Mouse (Mus musculus) adrenal gland, postnatal 10 days (tissue): Measurements from ENCODE around the gene Lap3. TPM values are rescaled to one million over a fixed set of nuclear protein-coding genes. Genes with fewer than 3 reads are reported as not detected.

Experiments
- DNase-seq: peaks from one replicate; pipeline ENCODE4 v3.0.0; 2021; ENCODE audit warnings: mixed read lengths
- long read RNA-seq, 2 experiments: library from polyadenylated mRNA; stranded (forward); transcript quantifications; one replicate each; pipeline ENCODE4 v2.0.0; 2021
- total RNA-seq, 2 experiments: library from RNA; stranded (reverse); gene quantifications; 2 replicates each; pipeline ENCODE4 v1.2.3; 2021

The Lap3 gene
- 100 to 1,000 TPM; 104 to 117 TPM for total RNA-seq
- long read RNA-seq, experiment 1, transcript Lap3-201 (13 exons, 2,267 nt): major isoform, 168 of 182 reads
- long read RNA-seq, experiment 1, partial matches to known transcripts: 8 of 182 reads
- long read RNA-seq, experiment 1, other reads (novel, unspliced or antisense): 6 of 182 reads
- long read RNA-seq, experiment 2, transcript Lap3-201 (13 exons, 2,267 nt): major isoform, 76 of 86 reads
- long read RNA-seq, experiment 2, partial matches to known transcripts: 3 of 86 reads
- long read RNA-seq, experiment 2, other reads (novel, unspliced or antisense): 7 of 86 reads

DNA sequence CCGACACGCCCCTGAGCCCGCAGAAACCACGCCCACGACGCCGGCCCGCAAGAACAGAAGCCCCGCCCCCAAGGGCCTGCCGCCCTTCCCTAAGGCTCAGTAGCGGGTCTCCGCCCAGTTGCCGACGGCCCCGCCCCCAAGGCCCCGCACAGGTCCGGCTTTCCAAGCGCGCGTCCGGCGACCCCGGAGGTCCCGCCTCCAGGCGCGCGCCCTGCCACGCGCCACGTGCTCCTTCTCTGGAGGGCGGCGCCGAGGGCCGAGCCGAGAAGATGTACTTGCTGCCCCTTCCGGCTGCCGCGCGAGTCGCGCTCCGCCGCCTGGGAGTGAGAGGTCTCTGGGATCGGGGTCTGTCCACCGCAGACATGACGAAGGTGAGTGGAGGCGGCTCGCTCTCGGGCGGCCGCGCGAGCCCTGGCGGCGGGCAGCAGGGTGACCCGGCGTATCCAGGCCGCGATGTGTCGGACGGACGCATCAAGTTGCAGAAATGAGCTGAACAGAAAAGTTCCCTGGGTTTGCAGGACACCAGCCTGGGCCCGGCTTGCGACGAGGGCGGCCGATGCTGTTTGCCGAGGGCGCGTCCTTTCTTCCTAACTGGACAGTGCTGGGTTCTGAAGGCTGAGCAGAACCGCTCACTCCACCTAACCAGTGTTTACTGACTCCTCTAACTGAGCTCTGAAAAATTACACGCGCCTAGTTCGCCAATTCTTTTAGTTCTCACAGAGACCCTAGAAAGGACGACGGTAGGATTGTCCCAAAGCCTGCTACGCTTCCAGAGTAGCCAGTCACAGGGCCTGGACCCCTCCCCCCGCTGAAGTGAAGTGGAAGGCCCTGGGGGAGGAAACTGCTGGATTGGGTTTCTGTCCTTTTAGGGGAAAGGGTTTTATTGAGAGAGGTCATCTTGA, at the start of gene Lap3:
TSS of gene Lap3 (plus strand) at position 184 of the 902 bp plus-strand sequence.
- DNase-seq: peak; percentile 100

DNA sequence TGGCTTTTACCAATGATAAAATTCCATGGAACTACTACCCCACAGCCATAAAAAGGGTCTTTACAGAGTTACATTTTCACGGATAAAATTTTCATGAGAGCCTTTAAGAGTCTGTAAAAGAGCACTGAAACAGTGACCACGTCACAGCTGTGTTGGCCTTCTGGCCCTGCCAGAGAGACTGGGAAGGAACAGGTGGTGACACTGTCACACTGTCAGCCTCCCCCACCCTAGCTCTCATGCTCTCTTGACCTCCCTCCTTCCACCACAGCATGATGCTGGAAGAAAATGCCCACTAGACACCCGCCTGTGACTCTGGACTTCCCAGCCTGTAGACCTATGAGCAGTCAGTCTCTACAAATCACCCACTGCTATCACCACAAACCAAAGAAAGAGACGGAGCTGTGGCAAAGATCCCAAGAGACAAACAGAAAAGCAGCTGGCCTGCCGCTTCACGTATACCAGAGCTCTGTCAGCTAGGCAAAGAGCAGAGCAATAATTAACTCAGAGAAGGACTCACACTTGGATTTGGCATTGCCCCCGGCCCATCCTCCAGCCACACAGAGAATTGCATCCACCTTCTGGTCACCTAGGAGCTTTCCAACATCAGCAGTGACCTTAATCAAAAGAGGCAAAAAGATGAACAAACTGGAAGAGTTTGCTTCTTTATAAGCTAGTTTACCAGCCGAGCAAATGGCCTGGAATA, 48.9 kb upstream of the Lap3 start:
- no peak for DNase-seq

DNA sequence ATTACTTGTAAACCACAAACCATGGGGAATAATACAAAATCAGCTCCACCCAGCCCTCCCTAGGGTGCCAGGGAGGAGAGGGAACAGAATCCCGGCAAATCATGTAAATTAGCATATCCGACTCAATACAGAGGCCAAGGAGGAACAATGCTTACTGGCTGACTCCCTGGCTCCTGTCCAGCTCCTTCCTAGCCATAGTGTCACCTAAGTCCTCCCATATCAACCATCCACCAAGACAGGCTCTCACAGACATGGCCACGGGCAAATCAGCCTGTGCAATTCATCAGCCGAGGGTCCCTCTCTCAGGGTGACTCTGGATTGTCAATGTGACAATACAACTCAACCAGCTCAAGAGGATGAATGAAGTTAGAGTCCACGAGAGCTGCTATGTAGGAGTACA, 44.5 kb upstream of the Lap3 start:
- no peak for DNase-seq

DNA sequence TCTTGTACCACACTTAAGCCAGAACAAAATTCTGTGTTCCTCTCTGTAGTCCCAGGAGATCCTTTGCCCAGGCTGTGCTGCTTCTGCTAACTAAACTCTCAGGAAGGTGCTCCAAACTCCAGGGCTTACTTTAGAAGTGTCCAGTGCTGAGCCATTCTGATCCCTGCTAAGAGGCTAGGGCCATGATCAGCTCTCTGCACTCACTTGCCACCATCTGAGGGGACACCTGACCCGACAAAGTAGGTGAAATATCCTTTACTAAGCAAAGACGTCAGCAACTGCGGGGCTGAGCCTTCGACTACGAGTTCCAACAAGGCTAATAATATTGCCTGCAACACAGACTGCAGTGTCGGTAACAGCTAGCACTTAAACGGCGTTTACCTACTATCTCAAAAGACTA, 44.0 kb upstream of the Lap3 start:
- DNase-seq: peak; percentile 15

DNA sequence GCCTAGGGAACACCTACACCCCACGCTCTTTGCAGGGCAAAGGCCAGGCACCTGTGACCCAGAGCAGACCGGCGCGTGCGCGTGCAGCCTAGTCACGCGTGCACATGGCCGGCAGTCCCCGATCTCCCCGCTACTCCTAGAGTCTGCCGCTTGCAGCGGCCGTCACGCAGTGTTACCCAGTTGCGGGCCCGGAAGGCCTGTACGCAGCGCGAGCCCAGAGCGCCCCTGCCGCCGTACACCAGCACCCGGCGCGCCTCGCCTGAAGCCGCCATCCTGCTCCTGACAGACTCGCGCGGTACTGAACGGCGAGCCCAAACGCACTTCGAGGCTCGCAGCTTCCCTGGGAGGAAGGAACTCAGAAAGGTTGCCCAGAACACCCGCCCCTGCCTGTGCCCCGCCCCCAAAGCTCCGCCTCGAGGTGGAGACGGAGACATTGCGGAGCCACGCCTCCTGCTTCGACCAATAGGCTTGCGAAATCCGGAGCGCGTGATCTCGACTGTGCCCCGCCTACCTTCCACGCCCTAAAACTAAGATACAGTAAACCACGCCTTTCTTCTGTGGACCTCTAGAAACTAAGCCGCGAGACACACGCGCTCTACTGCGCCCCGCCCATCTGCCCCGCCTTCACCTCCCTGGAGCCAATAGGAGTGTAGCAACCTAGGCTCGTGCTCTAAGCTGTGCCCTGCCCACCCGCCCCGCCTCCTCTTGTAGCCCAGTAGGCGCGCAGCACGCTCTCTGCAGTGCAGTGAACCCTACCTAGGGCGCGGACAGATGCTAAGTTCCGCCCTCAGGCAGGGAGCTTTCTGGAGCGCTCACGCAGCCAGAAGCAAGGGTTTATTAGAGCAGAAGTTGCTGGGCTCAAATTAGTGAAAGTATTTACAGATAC, 43.1 kb upstream of the Lap3 start, which contains the start of gene Qdpr:
TSS of gene Qdpr (minus strand) at position 406 of the 886 bp plus-strand sequence.
- peak; percentile 98 for DNase-seq

DNA sequence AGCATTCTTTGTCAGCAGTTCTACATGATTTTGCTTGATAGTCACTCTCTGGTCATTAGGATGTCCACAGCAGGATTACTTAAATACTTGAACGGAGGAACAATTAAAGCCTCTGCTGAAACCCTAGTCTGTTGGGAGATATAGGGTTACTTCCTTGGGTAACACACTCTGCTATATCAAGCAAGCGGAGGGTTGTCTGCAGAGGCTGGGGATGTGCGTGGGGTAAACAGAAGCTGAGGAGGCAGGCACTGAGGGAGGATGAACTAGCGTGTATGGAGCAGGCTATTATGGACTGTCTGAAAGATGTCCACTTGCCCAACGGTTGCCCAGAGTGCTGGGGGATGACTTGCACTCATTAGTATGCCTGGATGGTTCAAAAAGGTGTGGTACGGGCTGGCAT, 39.7 kb upstream of the Lap3 start, which contains the start of gene Clrn2:
TSS of gene Clrn2 (plus strand) at position 301 of the 400 bp plus-strand sequence.
- no peak for DNase-seq

DNA sequence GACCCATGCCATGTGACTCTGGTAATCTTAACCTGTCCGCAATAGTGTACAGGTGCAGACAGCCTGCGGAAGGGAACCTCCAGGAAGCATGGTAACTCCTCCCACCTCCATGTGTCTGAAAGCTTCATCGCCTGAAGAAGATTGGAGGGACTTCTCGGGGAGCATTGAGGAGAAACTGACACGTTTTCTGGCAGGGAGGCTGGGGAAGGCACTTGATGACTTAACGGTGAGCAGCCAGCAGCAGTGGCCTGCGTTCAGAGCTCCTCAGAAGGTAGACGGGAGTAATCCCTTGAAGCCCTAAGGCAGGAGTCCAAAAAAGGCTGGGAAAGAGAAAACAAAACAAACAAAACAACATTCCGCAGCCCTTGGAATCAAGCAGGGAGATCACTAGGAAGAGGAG, 38.7 kb upstream of the Lap3 start:
- no peak for DNase-seq

DNA sequence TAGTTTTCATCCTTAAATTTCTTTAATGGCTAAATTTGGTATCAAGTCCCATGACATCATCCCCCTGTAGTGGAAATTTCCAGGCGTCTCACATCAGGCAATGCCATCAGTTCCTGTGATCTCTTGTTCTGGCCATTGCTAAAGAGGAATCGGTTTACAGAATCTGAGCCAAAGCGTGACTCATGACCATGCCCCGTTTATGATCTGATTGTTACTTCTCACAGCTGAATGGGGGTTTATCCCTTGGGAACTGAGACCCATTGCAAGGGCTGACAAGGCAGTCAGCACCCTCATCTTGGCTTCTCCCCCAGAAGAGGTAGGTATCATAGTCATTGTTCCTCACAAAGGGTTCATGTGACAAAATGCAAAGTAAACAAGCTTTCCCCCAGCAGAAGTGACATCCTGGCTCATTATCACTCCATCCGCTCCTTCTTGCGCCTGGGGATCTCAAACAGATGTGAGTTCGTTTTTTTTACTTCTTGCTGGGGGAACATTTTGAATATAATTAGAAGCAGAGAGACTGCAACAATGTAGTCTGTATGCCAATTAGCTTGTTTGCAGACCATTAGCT, 20.2 kb upstream of the Lap3 start:
- peak; percentile 41 for DNase-seq

DNA sequence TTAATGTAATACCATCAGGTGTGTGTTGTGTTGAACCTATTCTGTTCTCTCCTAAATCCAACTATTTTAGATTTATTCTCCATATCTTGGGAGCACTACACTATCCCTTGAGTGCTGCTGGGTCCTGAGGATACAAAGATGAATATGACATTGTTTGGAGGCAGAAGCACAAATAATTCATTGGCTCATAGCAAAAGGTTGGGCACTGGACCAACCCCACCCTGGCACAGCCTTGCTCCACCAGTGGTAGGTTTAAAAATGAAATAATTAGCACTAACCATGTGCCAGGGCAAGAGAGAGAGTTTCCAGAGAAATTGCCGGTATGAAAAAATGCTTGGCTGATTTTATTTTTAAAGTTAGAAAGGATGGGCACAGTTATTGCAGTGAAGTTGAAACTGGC, 19.7 kb upstream of the Lap3 start:
- no peak for DNase-seq

DNA sequence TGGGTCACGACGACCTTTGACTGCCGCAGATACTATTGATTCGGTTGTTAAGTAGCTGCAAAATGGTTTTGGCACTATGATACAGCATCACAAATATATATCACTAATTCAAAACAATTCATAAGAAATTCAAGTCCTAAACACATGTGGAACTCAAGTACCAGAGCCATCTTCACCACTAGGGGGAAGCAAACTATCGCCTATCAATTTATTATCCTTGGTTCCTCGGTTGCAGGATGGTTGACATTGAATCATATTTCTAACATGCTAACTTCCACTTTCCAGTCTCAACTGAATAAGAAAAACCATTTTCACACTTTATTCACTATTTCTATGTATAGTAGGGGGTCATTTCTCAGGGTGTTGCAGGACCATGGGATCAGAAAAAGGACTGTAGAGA, 19.0 kb upstream of the Lap3 start:
- peak; percentile 63 for DNase-seq

DNA sequence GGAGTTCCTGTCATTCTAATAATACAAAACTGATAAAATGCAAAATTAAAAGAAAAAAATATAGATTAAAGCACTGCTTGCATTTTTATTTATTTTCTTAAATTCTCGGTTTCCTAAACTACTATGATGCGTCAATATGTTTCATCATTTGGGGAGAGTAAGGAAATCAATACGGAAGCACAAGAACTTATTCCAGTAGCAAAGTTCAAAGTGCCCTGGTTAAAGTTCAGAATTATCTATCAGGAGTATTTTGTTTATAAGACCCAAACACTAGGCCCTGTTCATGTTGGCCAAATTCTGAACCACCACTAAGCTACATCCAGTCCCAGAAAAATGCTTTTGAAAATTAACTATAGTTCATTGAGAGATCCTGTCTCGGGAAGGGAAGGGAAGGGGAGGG, 18.4 kb upstream of the Lap3 start:
- DNase-seq: no peak

DNA sequence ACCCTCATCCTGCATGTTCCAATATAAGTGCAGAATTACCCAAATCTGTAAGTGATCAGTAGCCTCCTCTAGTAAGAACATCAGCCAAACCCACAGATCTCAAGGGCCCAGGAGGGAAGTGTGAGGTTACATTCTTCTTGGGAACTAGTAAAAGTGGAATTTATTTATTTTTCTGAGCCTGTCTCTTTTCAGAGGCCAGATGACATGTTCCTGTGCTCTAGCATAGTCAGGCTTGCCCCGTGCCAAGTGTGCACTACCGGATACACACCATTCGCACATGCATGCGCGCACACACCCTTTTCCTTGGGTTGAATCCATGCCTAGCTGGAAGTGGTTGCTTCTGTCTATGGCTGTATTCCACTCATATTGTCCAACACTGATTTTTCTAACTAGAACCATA, 17.4 kb upstream of the Lap3 start:
- no peak for DNase-seq

DNA sequence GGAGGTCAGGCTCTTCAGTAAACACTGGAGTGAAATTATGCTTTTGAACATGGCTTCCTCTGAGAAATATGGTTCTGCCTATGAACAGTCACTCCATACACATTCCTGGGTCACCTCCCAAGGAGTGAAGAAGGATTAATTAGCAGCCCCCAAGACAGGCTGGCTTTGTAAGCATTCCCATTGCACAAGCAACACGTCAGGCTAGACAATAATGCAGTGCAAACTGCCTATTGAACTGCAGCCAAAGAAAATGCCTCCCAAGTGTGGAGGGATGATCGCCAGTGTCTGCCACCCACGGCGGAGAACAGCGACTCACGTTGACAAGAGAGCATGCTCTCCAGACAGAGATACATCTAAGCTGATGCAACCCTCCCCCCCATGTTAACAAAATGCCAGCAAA, 16.9 kb upstream of the Lap3 start:
- DNase-seq: no peak

DNA sequence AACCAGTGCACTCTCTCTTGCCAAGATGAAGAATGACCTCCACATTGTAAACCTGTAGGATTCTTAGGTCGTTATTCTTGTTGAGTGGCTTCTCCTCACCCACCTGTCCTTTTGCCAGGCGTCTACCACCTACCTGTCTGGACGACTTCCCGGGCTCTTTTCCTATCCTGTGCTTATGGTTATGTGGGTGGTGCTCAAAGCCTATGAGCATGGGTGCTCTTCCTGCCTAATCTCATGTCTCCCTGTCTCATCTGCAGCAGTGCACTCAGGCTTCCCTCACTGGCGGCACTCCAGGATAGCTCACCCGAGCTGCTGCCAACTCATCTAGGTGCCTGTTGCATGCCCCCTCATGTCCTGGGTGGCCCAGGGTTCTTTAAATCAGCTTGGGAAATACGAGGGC, 15.6 kb upstream of the Lap3 start:
- no peak for DNase-seq

DNA sequence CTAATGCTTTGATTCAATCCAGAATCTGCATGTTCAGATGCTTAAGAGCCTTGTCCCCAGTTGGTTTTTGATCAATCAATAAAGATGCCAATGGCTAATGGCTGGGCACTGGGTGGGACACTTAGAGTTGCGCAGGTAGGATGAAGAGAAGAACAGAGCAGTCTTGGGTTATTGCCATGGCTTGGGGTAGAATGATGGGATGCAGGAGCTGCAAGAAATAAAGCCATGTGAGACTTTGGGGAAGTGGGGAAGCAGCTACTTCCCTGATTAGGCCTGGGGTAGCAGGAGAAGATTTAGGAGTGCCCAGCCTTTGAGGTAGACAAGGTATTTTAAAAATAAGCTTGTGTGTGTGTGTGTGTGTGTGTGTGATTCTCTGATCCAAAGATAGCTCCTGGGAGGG, 13.1 kb upstream of the Lap3 start:
- DNase-seq: no peak

DNA sequence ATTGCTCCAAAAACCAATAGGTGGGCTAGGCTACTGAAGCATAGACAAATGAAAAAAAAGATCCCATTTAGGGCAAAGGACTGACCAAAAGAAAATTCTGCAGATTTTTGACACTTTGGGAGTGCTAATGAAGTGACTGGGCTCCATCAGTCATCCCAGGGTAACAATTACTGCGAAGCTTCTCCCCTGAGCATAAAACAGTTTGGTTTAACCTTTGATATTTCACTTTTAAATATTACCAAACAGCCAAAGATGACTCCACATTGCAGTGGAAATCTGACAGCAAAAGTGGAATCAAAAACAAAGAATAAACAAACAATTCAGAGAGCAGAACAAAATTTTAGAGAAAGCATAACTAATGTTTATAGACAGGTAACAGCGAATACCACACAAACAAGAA, 12.0 kb upstream of the Lap3 start:
- no peak for DNase-seq

DNA sequence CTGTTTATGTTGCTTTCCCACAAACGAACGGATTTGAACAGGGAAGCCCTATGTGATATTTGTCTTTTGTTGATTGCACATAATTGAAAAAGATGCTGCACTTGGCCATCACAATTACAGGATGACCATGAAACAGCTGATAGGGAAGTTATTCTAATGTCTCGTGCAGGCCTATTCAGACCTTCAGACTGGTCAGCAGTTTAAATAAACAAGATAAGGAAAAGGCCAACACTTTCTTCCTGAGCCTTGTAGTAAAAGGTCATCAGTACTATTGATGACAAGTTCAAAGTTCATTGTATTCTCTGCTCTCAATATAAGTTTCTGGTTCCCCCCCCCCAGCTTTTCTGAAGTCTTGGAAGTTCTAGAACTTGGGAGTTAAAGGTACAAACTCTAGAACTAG, 10.6 kb upstream of the Lap3 start:
- DNase-seq: no peak

DNA sequence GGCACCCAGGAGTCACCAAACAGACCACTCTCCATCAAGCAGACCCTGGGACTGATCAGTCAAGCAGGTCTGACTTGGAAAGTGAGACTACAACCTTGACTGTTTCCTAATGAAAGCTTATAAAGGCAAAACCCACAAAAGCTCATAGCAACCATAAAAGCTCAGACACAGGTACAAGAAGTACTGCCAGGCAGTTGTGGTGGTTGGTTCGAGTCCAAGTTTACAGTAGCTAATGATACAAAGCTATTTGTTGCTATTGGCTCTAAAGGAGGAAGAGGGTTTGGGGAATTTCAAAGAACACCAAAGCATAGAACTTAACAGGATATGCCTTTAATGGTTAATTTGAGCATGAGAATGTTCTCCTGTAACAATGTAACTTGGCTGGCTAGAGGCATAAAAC, 9.5 kb upstream of the Lap3 start:
- no peak for DNase-seq

DNA sequence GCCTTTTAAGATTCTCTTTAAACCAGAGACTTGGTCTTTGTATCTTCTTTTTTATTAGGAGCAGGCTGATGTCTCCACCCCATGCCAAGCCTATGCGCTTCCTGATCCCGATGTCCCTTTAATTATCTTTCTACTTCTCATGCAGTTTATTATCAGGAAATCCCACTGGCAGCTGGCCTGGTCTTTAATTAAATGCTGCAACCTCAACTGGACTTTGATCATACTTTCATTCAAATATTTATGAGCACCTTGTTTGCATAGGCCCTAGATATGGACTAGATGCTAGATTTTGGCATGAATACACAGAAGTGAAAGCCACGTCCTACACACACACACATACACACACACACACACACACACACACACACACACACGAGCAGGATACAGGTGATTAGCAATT, 1.4 kb upstream of the Lap3 start:
- no peak for DNase-seq

DNA sequence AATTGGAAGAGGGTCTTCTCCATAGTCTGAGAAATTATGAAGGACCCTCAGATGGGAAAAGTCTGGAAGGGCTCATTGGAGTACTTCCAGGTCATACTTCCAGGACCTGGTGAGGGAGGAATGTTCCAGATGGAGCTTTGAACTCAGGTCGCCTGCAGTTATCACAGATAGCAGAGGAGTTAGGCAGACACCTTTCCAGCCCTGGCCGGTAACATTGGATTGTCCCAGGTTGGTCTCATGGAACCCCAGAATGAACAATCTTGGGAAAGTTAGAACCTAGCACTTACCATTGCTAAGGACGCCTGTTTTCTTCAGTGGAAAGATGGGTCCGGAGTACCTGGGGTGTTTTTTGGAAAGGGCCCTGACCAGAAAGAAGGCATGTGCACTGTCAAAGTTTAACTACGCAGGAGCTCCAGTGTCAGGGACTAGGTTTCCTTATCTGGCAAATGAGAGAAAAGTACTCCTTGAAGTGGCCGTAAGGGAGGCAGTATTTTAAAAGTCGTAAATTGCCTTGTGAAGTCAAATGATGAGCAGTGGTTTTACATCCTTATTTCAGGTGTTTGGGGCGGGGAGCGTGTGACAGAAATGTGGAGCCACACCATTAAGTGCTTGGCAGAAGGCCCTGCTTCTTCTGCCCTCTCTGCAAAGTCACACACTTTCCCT, 1.1 kb downstream of the Lap3 start:
- DNase-seq: no peak

DNA sequence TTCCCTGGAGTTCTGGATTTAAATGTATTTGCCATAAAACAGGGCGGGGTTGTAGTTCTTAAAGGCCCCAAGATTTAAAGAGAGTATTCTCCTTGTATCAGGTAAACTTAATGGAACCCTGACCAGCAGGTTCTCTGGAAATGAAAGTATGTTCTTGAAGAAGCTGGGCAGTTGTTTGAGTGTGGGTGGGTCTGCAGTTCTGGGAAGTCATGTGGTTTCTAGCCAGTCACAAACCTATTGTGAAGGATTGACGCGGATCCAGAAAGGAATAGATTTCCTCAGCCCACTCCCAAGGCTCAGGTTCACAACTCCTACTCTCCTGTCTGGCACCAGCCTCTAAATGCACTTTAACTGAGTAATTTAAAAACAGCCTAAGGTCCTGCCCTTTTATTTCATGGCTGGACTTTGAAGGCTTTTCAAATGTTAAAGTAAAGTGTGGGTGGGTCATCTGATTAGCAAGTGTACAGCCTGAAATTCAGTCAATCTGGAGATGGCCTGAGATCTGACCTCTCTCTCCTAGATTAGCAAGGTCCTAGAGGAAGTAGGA, 2.3 kb downstream of the Lap3 start:
- no peak for DNase-seq
